Mouse (Mus musculus) spleen, postnatal 4 days (tissue): Measurements from ENCODE around the gene Pak3.

Experiments
- DNase-seq, 2 experiments: peaks; one replicate each; pipeline ENCODE4 v3.0.0; 2022; ENCODE audit warnings: low spot score in 2 of 2

Gene Pak3

GRCm38 (mm10) chrX:143664221-143665150, 146.1 kb downstream of the Pak3 start:
- no peak for DNase-seq

- no peak for DNase-seq
Measured at GRCm38 (mm10) chrX:143665771-143666170, 147.4 kb downstream of the Pak3 start.

GRCm38 (mm10) chrX:143666991-143667390, 148.6 kb downstream of the Pak3 start:
- DNase-seq = no peak

GRCm38 (mm10) chrX:143668242-143668641, 149.9 kb downstream of the Pak3 start:
- DNase-seq = no peak

- no peak for DNase-seq
Measured at GRCm38 (mm10) chrX:143678566-143678965, 160.2 kb downstream of the Pak3 start.

- DNase-seq = no peak
Measured at GRCm38 (mm10) chrX:143722250-143722649, 203.9 kb downstream of the Pak3 start.

GRCm38 (mm10) chrX:143725411-143725810, 207.0 kb downstream of the Pak3 start:
- no peak for DNase-seq

GRCm38 (mm10) chrX:143736035-143736434, 217.6 kb downstream of the Pak3 start:
- no peak for DNase-seq

GRCm38 (mm10) chrX:143739171-143739570, 220.8 kb downstream of the Pak3 start:
- DNase-seq = no peak

- DNase-seq = no peak
Measured at GRCm38 (mm10) chrX:143762556-143762955, 244.2 kb downstream of the Pak3 start.

GRCm38 (mm10) chrX:143815948-143816347, 297.6 kb downstream of the Pak3 start:
- no peak for DNase-seq

GRCm38 (mm10) chrX:143818961-143819360, 300.6 kb downstream of the Pak3 start:
- DNase-seq = no peak

GRCm38 (mm10) chrX:143826521-143826920, 308.1 kb downstream of the Pak3 start:
- DNase-seq = no peak

- no peak for DNase-seq
Measured at GRCm38 (mm10) chrX:143827212-143827611, 308.8 kb downstream of the Pak3 start, which contains the start of gene Capn6. TSS of gene Capn6 (minus strand) at chrX:143827414.

GRCm38 (mm10) chrX:143846637-143847036, 328.2 kb downstream of the Pak3 start:
- no peak for DNase-seq
